Mouse (Mus musculus): ENCODE results near the gene Btnl9. TPM values are rescaled to one million over a fixed set of nuclear protein-coding genes. Genes with fewer than 3 reads are reported as not detected.

The Btnl9 gene
- 2.6 and 3.0 TPM in 2 replicates for polyA plus RNA-seq (2012; rRNA removed)

GRCm38 (mm10) chr11:49186955-49187488, at the start of gene Btnl9:
Gene Btnl9, minus strand, starts transcription at chr11:49187159.
- Histone ChIP-seq H3K4me1 (replicated peaks; ENCODE audit: control insufficient read depth, insufficient read depth, low read length) (no peaks in the 10 kb centered on the region), H3K27ac (ENCODE audit: control insufficient read depth, insufficient read depth, low read length) (no peak within 1 kb of the TSS), H3K36me3 (ENCODE audit: control insufficient read depth, insufficient read depth, low read length) (no peaks in the 10 kb centered on the region), H3K4me3 (ENCODE audit: control insufficient read depth, insufficient read depth, low read length) (no peak within 1 kb of the TSS), H3K27me3 (ENCODE audit: control insufficient read depth, insufficient read depth, low read length) (no peaks in the 10 kb centered on the region)
- DNase-seq: no peak
- WGBS: 79% methylated on average over 8 of the region's 8 CpGs
- TF ChIP-seq CTCF (IDR thresholded peaks at IDR 0.05; ENCODE audit: borderline replicate concordance, control insufficient read depth, extremely low read depth, insufficient read depth, low read length, poor library complexity): no peak
- no peak for TF ChIP-seq POLR2A (IDR thresholded peaks at IDR 0.05; ENCODE audit: control insufficient read depth, extremely low read depth, insufficient read depth, low read length, poor library complexity)

- Histone ChIP-seq H3K4me1 (replicated peaks; ENCODE audit: control insufficient read depth, insufficient read depth, low read length) (no peaks in the 10 kb centered on the region), H3K27ac (ENCODE audit: control insufficient read depth, insufficient read depth, low read length) (no peak overlapping the region), H3K27me3 (ENCODE audit: control insufficient read depth, insufficient read depth, low read length) (no peaks in the 10 kb centered on the region), H3K36me3 (ENCODE audit: control insufficient read depth, insufficient read depth, low read length) (no peaks in the 10 kb centered on the region), H3K4me3 (ENCODE audit: control insufficient read depth, insufficient read depth, low read length) (no peak overlapping the region)
- WGBS: 80% methylated on average over 3 of the region's 3 CpGs
- no peak for DNase-seq
- no peak for TF ChIP-seq CTCF (IDR thresholded peaks at IDR 0.05; ENCODE audit: borderline replicate concordance, control insufficient read depth, extremely low read depth, insufficient read depth, low read length, poor library complexity)
- no peak for TF ChIP-seq POLR2A (IDR thresholded peaks at IDR 0.05; ENCODE audit: control insufficient read depth, extremely low read depth, insufficient read depth, low read length, poor library complexity)
These were observed 48.7 kb upstream of the Btnl9 start for GRCm38 (mm10) chr11:49235459-49236207.

GRCm38 (mm10) chr11:49232781-49233180, 45.8 kb upstream of the Btnl9 start:
- no peak overlapping the region for H3K27ac ChIP-seq (ENCODE audit: control insufficient read depth, insufficient read depth, low read length)
- H3K27me3 ChIP-seq (ENCODE audit: control insufficient read depth, insufficient read depth, low read length): no peaks in the 10 kb centered on the region
- no peaks in the 10 kb centered on the region for H3K36me3 ChIP-seq (ENCODE audit: control insufficient read depth, insufficient read depth, low read length)
- no peaks in the 10 kb centered on the region for H3K4me1 ChIP-seq (replicated peaks; ENCODE audit: control insufficient read depth, insufficient read depth, low read length)
- no peak for DNase-seq
- TF ChIP-seq POLR2A (IDR thresholded peaks at IDR 0.05; ENCODE audit: control insufficient read depth, extremely low read depth, insufficient read depth, low read length, poor library complexity) (no peak), CTCF (IDR thresholded peaks at IDR 0.05; ENCODE audit: borderline replicate concordance, control insufficient read depth, extremely low read depth, insufficient read depth, low read length, poor library complexity) (no peak)
- 88% methylated on average over 3 of the region's 3 CpGs for WGBS
- no peak overlapping the region for H3K4me3 ChIP-seq (ENCODE audit: control insufficient read depth, insufficient read depth, low read length)

GRCm38 (mm10) chr11:49224455-49224854, 37.5 kb upstream of the Btnl9 start:
- H3K36me3 ChIP-seq (ENCODE audit: control insufficient read depth, insufficient read depth, low read length): no peaks in the 10 kb centered on the region
- 45% methylated on average over 1 of the region's 1 CpGs for WGBS
- DNase-seq: no peak
- TF ChIP-seq CTCF (IDR thresholded peaks at IDR 0.05; ENCODE audit: borderline replicate concordance, control insufficient read depth, extremely low read depth, insufficient read depth, low read length, poor library complexity) (no peak), POLR2A (IDR thresholded peaks at IDR 0.05; ENCODE audit: control insufficient read depth, extremely low read depth, insufficient read depth, low read length, poor library complexity) (no peak)
- H3K4me3 ChIP-seq (ENCODE audit: control insufficient read depth, insufficient read depth, low read length): no peak overlapping the region
- no peaks in the 10 kb centered on the region for H3K27me3 ChIP-seq (ENCODE audit: control insufficient read depth, insufficient read depth, low read length)
- H3K27ac ChIP-seq (ENCODE audit: control insufficient read depth, insufficient read depth, low read length): no peak overlapping the region
- H3K4me1 ChIP-seq (replicated peaks; ENCODE audit: control insufficient read depth, insufficient read depth, low read length): no peaks in the 10 kb centered on the region

- TF ChIP-seq CTCF (IDR thresholded peaks at IDR 0.05; ENCODE audit: borderline replicate concordance, control insufficient read depth, extremely low read depth, insufficient read depth, low read length, poor library complexity) (no peak), POLR2A (IDR thresholded peaks at IDR 0.05; ENCODE audit: control insufficient read depth, extremely low read depth, insufficient read depth, low read length, poor library complexity) (no peak)
- no peak for DNase-seq
- WGBS: 96% methylated on average over 2 of the region's 2 CpGs
- no peak overlapping the region for H3K27ac ChIP-seq (ENCODE audit: control insufficient read depth, insufficient read depth, low read length)
- H3K4me1 ChIP-seq (replicated peaks; ENCODE audit: control insufficient read depth, insufficient read depth, low read length): no peaks in the 10 kb centered on the region
- peaks cover 33% of the 10 kb centered on the region for H3K36me3 ChIP-seq (ENCODE audit: control insufficient read depth, insufficient read depth, low read length)
- no peaks in the 10 kb centered on the region for H3K27me3 ChIP-seq (ENCODE audit: control insufficient read depth, insufficient read depth, low read length)
- H3K4me3 ChIP-seq (ENCODE audit: control insufficient read depth, insufficient read depth, low read length): no peak overlapping the region
These were observed 32.3 kb upstream of the Btnl9 start for GRCm38 (mm10) chr11:49219271-49219670.

- no peak overlapping the region for H3K4me3 ChIP-seq (ENCODE audit: control insufficient read depth, insufficient read depth, low read length)
- H3K27ac ChIP-seq (ENCODE audit: control insufficient read depth, insufficient read depth, low read length): no peak overlapping the region
- TF ChIP-seq CTCF (IDR thresholded peaks at IDR 0.05; ENCODE audit: borderline replicate concordance, control insufficient read depth, extremely low read depth, insufficient read depth, low read length, poor library complexity): no peak
- no peak for TF ChIP-seq POLR2A (IDR thresholded peaks at IDR 0.05; ENCODE audit: control insufficient read depth, extremely low read depth, insufficient read depth, low read length, poor library complexity)
- no peaks in the 10 kb centered on the region for H3K27me3 ChIP-seq (ENCODE audit: control insufficient read depth, insufficient read depth, low read length)
- H3K4me1 ChIP-seq (replicated peaks; ENCODE audit: control insufficient read depth, insufficient read depth, low read length): no peaks in the 10 kb centered on the region
- H3K36me3 ChIP-seq (ENCODE audit: control insufficient read depth, insufficient read depth, low read length): peaks cover 46% of the 10 kb centered on the region
- DNase-seq: no peak
- WGBS: 100% methylated on average over 1 of the region's 1 CpGs
These were observed 26.5 kb upstream of the Btnl9 start for GRCm38 (mm10) chr11:49213505-49213904.
